Mouse (Mus musculus): ENCODE results near the gene Hacd3. TPM values are rescaled to one million over a fixed set of nuclear protein-coding genes. Genes with fewer than 3 reads are reported as not detected.

Hacd3 gene
- polyA plus RNA-seq, 1 experiment: 13.7 TPM

- no peak overlapping the region for H3K4me2 ChIP-seq (ENCODE audit: low read depth)
- TF ChIP-seq SRF (IDR thresholded peaks at IDR 0.05; ENCODE audit: control insufficient read depth, insufficient read length, low read depth) (no peak), POLR2AphosphoS2 (IDR thresholded peaks at IDR 0.05; ENCODE audit: insufficient read length, low read depth) (no peak), REST (IDR thresholded peaks at IDR 0.05; ENCODE audit: insufficient read depth, insufficient read length) (no peak), MYOD1 (IDR thresholded peaks at IDR 0.05; ENCODE audit: control insufficient read depth in 1 of 3, insufficient read length in 2 of 3, low read depth in 2 of 3) (no peak), E2F4 (IDR thresholded peaks at IDR 0.05; ENCODE audit: insufficient read depth) (no peak), MAX (IDR thresholded peaks at IDR 0.05; ENCODE audit: low read depth) (no peak), TCF3 (IDR thresholded peaks at IDR 0.05; ENCODE audit: insufficient read length, low read depth) (no peak), POLR2A (IDR thresholded peaks at IDR 0.05; ENCODE audit: insufficient read length, low read depth) (no peak), CEBPB (IDR thresholded peaks at IDR 0.05; ENCODE audit: insufficient read depth, poor library complexity, severe bottlenecking) (no peak), USF1 (IDR thresholded peaks at IDR 0.05; ENCODE audit: low read depth) (no peak), TCF12 (IDR thresholded peaks at IDR 0.05; ENCODE audit: insufficient read depth, poor library complexity, severe bottlenecking) (no peak), MYOG (IDR thresholded peaks at IDR 0.05; ENCODE audit: control insufficient read depth in 1 of 3, insufficient read depth in 1 of 3, insufficient read length in 2 of 3, low read depth in 2 of 3) (no peak)
- peaks cover 17% of the 10 kb centered on the region for H3K79me2 ChIP-seq (ENCODE audit: control insufficient read depth, insufficient read depth)
- no peak overlapping the region for H3K4me3 ChIP-seq
- H3K36me3 ChIP-seq (ENCODE audit: control insufficient read depth, insufficient read depth): no peaks in the 10 kb centered on the region
- no peak overlapping the region for H3ac ChIP-seq (ENCODE audit: control insufficient read depth, insufficient read length)
- no peaks in the 10 kb centered on the region for H3K27me3 ChIP-seq (ENCODE audit: control insufficient read depth, insufficient read depth, insufficient read length)
These were observed 2.0 kb upstream of the Hacd3 start for GRCm38 (mm10) chr9:65023447-65023846.

GRCm38 (mm10) chr9:65022580-65023135 lies 1.2 kb upstream of the Hacd3 start:
- TF ChIP-seq TCF3 (IDR thresholded peaks at IDR 0.05; ENCODE audit: insufficient read length, low read depth) (no peak), TCF12 (IDR thresholded peaks at IDR 0.05; ENCODE audit: insufficient read depth, poor library complexity, severe bottlenecking) (no peak), MYOG (IDR thresholded peaks at IDR 0.05; ENCODE audit: control insufficient read depth in 1 of 3, insufficient read depth in 1 of 3, insufficient read length in 2 of 3, low read depth in 2 of 3) (no peak)
- H3K4me2 ChIP-seq (ENCODE audit: low read depth): no peak overlapping the region
- H3K27me3 ChIP-seq (ENCODE audit: control insufficient read depth, insufficient read depth, insufficient read length): no peaks in the 10 kb centered on the region
- no peaks in the 10 kb centered on the region for H3K36me3 ChIP-seq (ENCODE audit: control insufficient read depth, insufficient read depth)
- peaks cover 25% of the 10 kb centered on the region for H3K79me2 ChIP-seq (ENCODE audit: control insufficient read depth, insufficient read depth)
- no peak overlapping the region for H3K4me3 ChIP-seq
- H3ac ChIP-seq (ENCODE audit: control insufficient read depth, insufficient read length): no peak overlapping the region

GRCm38 (mm10) chr9:65021887-65022579 lies 540 bp upstream of the Hacd3 start:
- Histone ChIP-seq H3K79me2 (ENCODE audit: control insufficient read depth, insufficient read depth) (peaks cover 31% of the 10 kb centered on the region), H3ac (ENCODE audit: control insufficient read depth, insufficient read length) (peak overlapping the region; percentile 28), H3K4me3 (peak overlapping the region; percentile 61), H3K27me3 (ENCODE audit: control insufficient read depth, insufficient read depth, insufficient read length) (no peaks in the 10 kb centered on the region), H3K36me3 (ENCODE audit: control insufficient read depth, insufficient read depth) (no peaks in the 10 kb centered on the region), H3K4me2 (ENCODE audit: low read depth) (peak overlapping the region; percentile 73)
- TF ChIP-seq REST (IDR thresholded peaks at IDR 0.05; ENCODE audit: insufficient read depth, insufficient read length) (no peak), TCF12 (IDR thresholded peaks at IDR 0.05; ENCODE audit: insufficient read depth, poor library complexity, severe bottlenecking) (no peak), MYOG (IDR thresholded peaks at IDR 0.05; ENCODE audit: control insufficient read depth in 1 of 3, insufficient read depth in 1 of 3, insufficient read length in 2 of 3, low read depth in 2 of 3) (no peak), POLR2A (IDR thresholded peaks at IDR 0.05; ENCODE audit: insufficient read length, low read depth) (no peak), MYOD1 (IDR thresholded peaks at IDR 0.05; ENCODE audit: control insufficient read depth in 1 of 3, insufficient read length in 2 of 3, low read depth in 2 of 3) (no peak), SRF (IDR thresholded peaks at IDR 0.05; ENCODE audit: control insufficient read depth, insufficient read length, low read depth) (no peak), MAX (IDR thresholded peaks at IDR 0.05; ENCODE audit: low read depth) (no peak), E2F4 (IDR thresholded peaks at IDR 0.05; ENCODE audit: insufficient read depth) (no peak), CEBPB (IDR thresholded peaks at IDR 0.05; ENCODE audit: insufficient read depth, poor library complexity, severe bottlenecking) (no peak), POLR2AphosphoS2 (IDR thresholded peaks at IDR 0.05; ENCODE audit: insufficient read length, low read depth) (no peak), USF1 (IDR thresholded peaks at IDR 0.05; ENCODE audit: low read depth) (no peak), TCF3 (IDR thresholded peaks at IDR 0.05; ENCODE audit: insufficient read length, low read depth) (no peak)

GRCm38 (mm10) chr9:65020128-65020527 lies 1.4 kb downstream of the Hacd3 start:
- Histone ChIP-seq H3ac (ENCODE audit: control insufficient read depth, insufficient read length) (no peak overlapping the region), H3K27me3 (ENCODE audit: control insufficient read depth, insufficient read depth, insufficient read length) (no peaks in the 10 kb centered on the region), H3K4me2 (ENCODE audit: low read depth) (peak overlapping the region; percentile 95), H3K79me2 (ENCODE audit: control insufficient read depth, insufficient read depth) (peaks cover 45% of the 10 kb centered on the region), H3K36me3 (ENCODE audit: control insufficient read depth, insufficient read depth) (no peaks in the 10 kb centered on the region), H3K4me3 (peak overlapping the region; percentile 61)
- TF ChIP-seq SRF (IDR thresholded peaks at IDR 0.05; ENCODE audit: control insufficient read depth, insufficient read length, low read depth) (no peak), USF1 (IDR thresholded peaks at IDR 0.05; ENCODE audit: low read depth) (no peak), TCF12 (IDR thresholded peaks at IDR 0.05; ENCODE audit: insufficient read depth, poor library complexity, severe bottlenecking) (no peak), REST (IDR thresholded peaks at IDR 0.05; ENCODE audit: insufficient read depth, insufficient read length) (no peak), MYOG (IDR thresholded peaks at IDR 0.05; ENCODE audit: control insufficient read depth in 1 of 3, insufficient read depth in 1 of 3, insufficient read length in 2 of 3, low read depth in 2 of 3) (no peak), TCF3 (IDR thresholded peaks at IDR 0.05; ENCODE audit: insufficient read length, low read depth) (no peak)

- TF ChIP-seq TCF3 (IDR thresholded peaks at IDR 0.05; ENCODE audit: insufficient read length, low read depth) (no peak), USF1 (IDR thresholded peaks at IDR 0.05; ENCODE audit: low read depth) (no peak), REST (IDR thresholded peaks at IDR 0.05; ENCODE audit: insufficient read depth, insufficient read length) (no peak), TCF12 (IDR thresholded peaks at IDR 0.05; ENCODE audit: insufficient read depth, poor library complexity, severe bottlenecking) (no peak), SRF (IDR thresholded peaks at IDR 0.05; ENCODE audit: control insufficient read depth, insufficient read length, low read depth) (no peak), CEBPB (IDR thresholded peaks at IDR 0.05; ENCODE audit: insufficient read depth, poor library complexity, severe bottlenecking) (no peak), MYOD1 (IDR thresholded peaks at IDR 0.05; ENCODE audit: control insufficient read depth in 1 of 3, insufficient read length in 2 of 3, low read depth in 2 of 3) (no peak), MAX (IDR thresholded peaks at IDR 0.05; ENCODE audit: low read depth) (no peak), POLR2A (IDR thresholded peaks at IDR 0.05; ENCODE audit: insufficient read length, low read depth) (no peak), MYOG (IDR thresholded peaks at IDR 0.05; ENCODE audit: control insufficient read depth in 1 of 3, insufficient read depth in 1 of 3, insufficient read length in 2 of 3, low read depth in 2 of 3) (no peak), POLR2AphosphoS2 (IDR thresholded peaks at IDR 0.05; ENCODE audit: insufficient read length, low read depth) (no peak)
- Histone ChIP-seq H3K36me3 (ENCODE audit: control insufficient read depth, insufficient read depth) (no peaks in the 10 kb centered on the region), H3K4me2 (ENCODE audit: low read depth) (no peak overlapping the region), H3ac (ENCODE audit: control insufficient read depth, insufficient read length) (no peak overlapping the region), H3K27me3 (ENCODE audit: control insufficient read depth, insufficient read depth, insufficient read length) (no peaks in the 10 kb centered on the region), H3K79me2 (ENCODE audit: control insufficient read depth, insufficient read depth) (peaks cover 49% of the 10 kb centered on the region), H3K4me3 (no peak overlapping the region)
These were observed 2.3 kb downstream of the Hacd3 start for GRCm38 (mm10) chr9:65019146-65019545.
